Mouse (Mus musculus) megakaryocyte, embryonic 14.5 days (primary cell): ENCODE data around the gene Cish.

Experiments used
- FLI1 ChIP-seq: IDR thresholded peaks from 2 replicates; pipeline ENCODE4 v1.6.1; 2012; ENCODE audit warnings: low read length, inconsistent platforms, mixed read lengths
- GATA1 ChIP-seq: IDR thresholded peaks from 3 replicates; pipeline ENCODE4 v1.6.1; 2012; ENCODE audit warnings: mixed read lengths, low read length, inconsistent platforms, borderline replicate concordance

- TF ChIP-seq GATA1 (no peak), FLI1 (no peak)
Observed at GRCm38 (mm10) chr9:107299783-107300182, 4.0 kb downstream of the Cish start.
